Mouse (Mus musculus): ENCODE data around the gene 2210011C24Rik. TPM values are rescaled to one million over a fixed set of nuclear protein-coding genes. Genes with fewer than 3 reads are reported as not detected.

2210011C24Rik gene
- total RNA-seq, 2 experiments from 2014 or later = 1.5 to 2.1 TPM

DNA sequence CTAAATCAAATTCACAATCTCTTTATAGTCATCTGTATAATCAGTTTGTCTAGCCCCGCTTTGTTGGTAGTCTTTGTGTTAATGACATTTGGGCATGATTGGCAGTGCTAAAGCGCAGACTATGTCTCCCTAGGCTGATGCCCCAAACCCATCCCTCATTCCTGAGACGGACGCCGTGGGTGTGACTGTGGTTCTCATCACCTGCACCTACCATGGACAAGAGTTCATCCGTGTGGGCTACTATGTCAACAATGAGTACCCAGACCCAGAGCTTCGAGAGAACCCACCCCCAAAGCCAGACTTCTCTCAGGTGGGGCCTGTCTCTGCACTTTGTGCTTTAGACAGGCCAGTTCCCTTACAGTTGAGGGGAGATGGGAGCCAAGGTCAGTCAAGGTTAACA, 44.3 kb downstream of the 2210011C24Rik start:
- no peak overlapping the region for H3K27ac ChIP-seq
- H3K4me3 ChIP-seq = no peak overlapping the region
- DNase-seq = no peak
- intact Hi-C loops (cut with DNase I) = loop anchor here (10.0 kb wide), 1 partner anchor 523 kb away; no protein-coding TSS in a partner anchor
- no peak for TF ChIP-seq CTCF (IDR thresholded peaks at IDR 0.05)

DNA sequence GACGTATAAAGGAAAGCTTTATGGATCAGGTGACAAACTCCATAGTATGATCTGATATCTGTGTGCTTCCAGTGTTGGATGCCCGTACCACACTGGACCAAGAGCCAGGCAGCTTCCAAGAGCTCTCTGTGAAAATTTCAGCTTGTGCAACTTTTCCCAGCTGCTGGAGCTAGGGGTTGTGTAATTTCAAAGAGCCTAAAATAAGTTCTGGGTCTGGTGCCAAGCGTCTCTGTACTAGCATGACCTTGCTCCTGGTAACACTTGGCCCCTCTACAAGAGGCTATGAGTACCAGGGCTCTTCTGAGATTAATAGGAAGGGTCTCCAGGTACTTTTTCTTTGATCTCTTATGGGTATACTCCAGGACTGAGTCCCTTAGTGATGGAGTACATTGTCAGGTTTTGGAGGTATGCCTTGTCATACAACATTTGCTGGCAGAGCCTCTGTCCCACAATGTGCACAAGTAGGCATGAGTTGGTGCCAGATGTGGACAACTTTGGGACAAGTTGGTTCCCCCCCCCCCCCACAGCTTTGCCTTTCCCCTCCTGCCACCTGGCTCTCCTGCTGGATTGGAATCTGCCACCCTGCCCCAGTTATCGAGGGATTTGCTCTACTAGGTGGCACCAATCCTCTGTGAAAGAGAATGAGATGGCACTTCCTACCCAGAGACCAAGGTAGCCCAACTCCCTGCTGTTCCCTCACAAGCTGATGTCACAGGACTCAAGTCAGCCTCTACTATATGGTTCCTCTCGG, 47.8 kb downstream of the 2210011C24Rik start:
- H3K27ac ChIP-seq = peak overlapping the region; percentile 87
- no peak overlapping the region for H3K4me3 ChIP-seq
- no peak for TF ChIP-seq CTCF (IDR thresholded peaks at IDR 0.05)
- intact Hi-C loops (cut with DNase I) = loop anchor here (1.0 to 10.0 kb wide), 2 partner anchors 16 to 519 kb away; no protein-coding TSS in a partner anchor
- DNase-seq = peak; percentile 80

Small RNA genes lying within 50 kb of the gene (microRNA-seq; reads per million reads assigned to microRNA genes)
- gene Mir1199 (14.5 reads per million, percentile 12 among the genes with 10 or more reads in this experiment), gene Mir8111 (5.8 reads per million)

Other genes starting within 250 kb of the 2210011C24Rik start
- 10 to 100 TPM; 14.7 to 22.5 TPM for gene Adgrl1, start 112.1 kb downstream of the 2210011C24Rik start, total RNA-seq (2021)
- gene Gm10644, start 57.0 kb downstream of the 2210011C24Rik start, total RNA-seq (2021) = under 1 TPM; 0.64 to 0.84 TPM
- under 1 TPM; 0.23 to 0.42 TPM for gene Asf1b, start 56.7 kb downstream of the 2210011C24Rik start, total RNA-seq (2021)
- 100 to 1,000 TPM; 137 to 165 TPM for gene Prkaca, start 39.2 kb downstream of the 2210011C24Rik start, total RNA-seq (2021)
- gene Samd1, start 14.5 kb downstream of the 2210011C24Rik start, total RNA-seq (2021) = 10 to 100 TPM; 15.1 to 19.8 TPM
- under 1 TPM in 1 of 2 experiments, not detected in 1; 0.48 TPM for gene 1700067K01Rik, start 10.7 kb downstream of the 2210011C24Rik start, total RNA-seq (2021)
- under 1 TPM in 1 of 2 experiments, not detected in 1; 0.31 TPM for gene Palm3, start 9.3 kb upstream of the 2210011C24Rik start, total RNA-seq (2021)
- under 1 TPM; 0.36 to 0.61 TPM for gene Il27ra, start 30.4 kb upstream of the 2210011C24Rik start, total RNA-seq (2021)
- not detected for gene Rln3, start 32.8 kb upstream of the 2210011C24Rik start, total RNA-seq (2021)
- gene Gm10643, start 53.0 kb upstream of the 2210011C24Rik start, total RNA-seq (2021) = 1 to 10 TPM in 1 of 2 experiments, under 1 TPM in 1; 0.84 to 1.2 TPM
- gene Rfx1, start 54.7 kb upstream of the 2210011C24Rik start, total RNA-seq (2021) = 1 to 10 TPM; 4.4 to 4.7 TPM
- 1 to 10 TPM; 4.8 to 5.4 TPM for gene Dcaf15, start 92.6 kb upstream of the 2210011C24Rik start, total RNA-seq (2021)
- gene Podnl1, start 113.8 kb upstream of the 2210011C24Rik start, total RNA-seq (2021) = not detected
- 10 to 100 TPM; 16.8 to 18.6 TPM for gene Cc2d1a, start 135.8 kb upstream of the 2210011C24Rik start, total RNA-seq (2021)
- gene 4930432K21Rik, start 135.9 kb upstream of the 2210011C24Rik start, total RNA-seq (2021) = under 1 TPM; 0.28 to 0.50 TPM
- gene Nanos3, start 173.0 kb upstream of the 2210011C24Rik start, total RNA-seq (2021) = not detected
- 1 to 10 TPM; 5.2 to 8.6 TPM for gene Zswim4, start 224.9 kb upstream of the 2210011C24Rik start, total RNA-seq (2021)
- gene D8Ertd738e, start 237.5 kb upstream of the 2210011C24Rik start, total RNA-seq (2021) = 100 to 1,000 TPM; 187 to 222 TPM
- 10 to 100 TPM; 14.0 to 15.9 TPM for gene Mri1, start 245.2 kb upstream of the 2210011C24Rik start, total RNA-seq (2021)